Mouse (Mus musculus): Measurements from ENCODE around the gene Atad3a. TPM values are rescaled to one million over a fixed set of nuclear protein-coding genes. Genes with fewer than 3 reads are reported as not detected.

Gene Atad3a
- total RNA-seq, 1 experiment: 169 TPM

DNA sequence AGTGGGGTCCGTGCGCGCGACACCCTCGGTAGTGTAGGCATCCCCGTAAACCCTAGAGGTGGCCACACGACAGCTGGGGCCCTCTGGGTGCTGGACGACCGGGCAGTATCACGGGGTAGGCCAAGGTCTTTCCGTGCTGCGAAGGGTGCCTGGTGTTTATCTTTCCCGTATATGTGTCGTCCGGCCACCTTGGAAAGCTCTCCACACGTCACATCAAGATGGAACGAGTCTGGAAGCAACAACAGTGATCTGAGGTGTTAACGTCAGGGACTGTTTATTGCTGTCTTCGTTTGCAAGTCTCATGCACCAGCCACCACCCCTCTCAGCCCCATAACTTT lies 55.3 kb downstream of the Atad3a start:
- Histone ChIP-seq H3K36me3 (ENCODE audit: control insufficient read depth, insufficient read depth, low read length, poor library complexity, severe bottlenecking) (no peaks in the 10 kb centered on the region), H3K4me1 (ENCODE audit: control insufficient read depth in 2 of 2, insufficient read depth in 2 of 2, low read length in 2 of 2, poor library complexity in 1 of 2) (peaks cover 8 to 9% of the 10 kb centered on the region in 2 experiments; a peak in 3 of 4 replicates), H3K9ac (ENCODE audit: insufficient read depth, low read depth, low read length, poor library complexity, severe bottlenecking) (peak overlapping the region; percentile 97), H3K4me3 (ENCODE audit: insufficient read depth in 1 of 2, low read depth in 1 of 2, low read length in 2 of 2, poor library complexity in 1 of 2, severe bottlenecking in 1 of 2) (peak overlapping the region; percentile 89 to 99), H3K9me3 (ENCODE audit: control insufficient read depth, insufficient read depth, low read depth, low read length) (no peaks in the 10 kb centered on the region), H3K27ac (ENCODE audit: insufficient read depth, low read depth, low read length, poor library complexity, severe bottlenecking) (peak overlapping the region; percentile 97)
- in situ Hi-C loops (cut with MboI; ENCODE audit: low sequenced_read_pairs in 2 of 2, unreplicated experiment in 2 of 2): no loop called here
- no peak for TF ChIP-seq ZNF384 (IDR thresholded peaks at IDR 0.05; ENCODE audit: low read depth, low read length)
- no peak for TF ChIP-seq HCFC1 (IDR thresholded peaks at IDR 0.05; ENCODE audit: borderline replicate concordance, insufficient read depth, low read length)
- no peak for TF ChIP-seq CHD2 (IDR thresholded peaks at IDR 0.05; ENCODE audit: low read depth, low read length)
- no peak for TF ChIP-seq MAFK (IDR thresholded peaks at IDR 0.05; ENCODE audit: insufficient read depth, low read depth, low read length)
- no peak for TF ChIP-seq ZC3H11A (IDR thresholded peaks at IDR 0.05; ENCODE audit: borderline replicate concordance, low read depth, low read length)
- no peak for DNase-seq (ENCODE audit: low read depth, low spot score)

GRCm38 (mm10) chr4:155704721-155705591 lies 55.9 kb downstream of the Atad3a start, which contains the start of gene Ssu72:
Ssu72 (plus strand) TSS chr4:155704800.
- Histone ChIP-seq H3K27ac (ENCODE audit: insufficient read depth, low read depth, low read length, poor library complexity, severe bottlenecking) (peak within 1 kb of the TSS; percentile 97), H3K9me3 (ENCODE audit: control insufficient read depth, insufficient read depth, low read depth, low read length) (no peaks in the 10 kb centered on the region), H3K36me3 (ENCODE audit: control insufficient read depth, insufficient read depth, low read length, poor library complexity, severe bottlenecking) (no peaks in the 10 kb centered on the region), H3K4me3 (ENCODE audit: insufficient read depth in 1 of 2, low read depth in 1 of 2, low read length in 2 of 2, poor library complexity in 1 of 2, severe bottlenecking in 1 of 2) (peak within 1 kb of the TSS; percentile 89 to 99), H3K9ac (ENCODE audit: insufficient read depth, low read depth, low read length, poor library complexity, severe bottlenecking) (peak within 1 kb of the TSS; percentile 97), H3K4me1 (ENCODE audit: control insufficient read depth in 2 of 2, insufficient read depth in 2 of 2, low read length in 2 of 2, poor library complexity in 1 of 2) (peaks cover 8 to 9% of the 10 kb centered on the region in 2 experiments; a peak in 3 of 4 replicates)
- DNase-seq (ENCODE audit: low read depth, low spot score): peak; percentile 96
- TF ChIP-seq HCFC1 (IDR thresholded peaks at IDR 0.05; ENCODE audit: borderline replicate concordance, insufficient read depth, low read length) (peak; percentile 85), ZC3H11A (IDR thresholded peaks at IDR 0.05; ENCODE audit: borderline replicate concordance, low read depth, low read length) (peak; percentile 44; the same call in 1 of the 2 replicates), CHD2 (IDR thresholded peaks at IDR 0.05; ENCODE audit: low read depth, low read length) (no peak), ZNF384 (IDR thresholded peaks at IDR 0.05; ENCODE audit: low read depth, low read length) (no peak)
- in situ Hi-C loops (cut with MboI; ENCODE audit: low sequenced_read_pairs in 2 of 2, unreplicated experiment in 2 of 2): no loop called here

DNA sequence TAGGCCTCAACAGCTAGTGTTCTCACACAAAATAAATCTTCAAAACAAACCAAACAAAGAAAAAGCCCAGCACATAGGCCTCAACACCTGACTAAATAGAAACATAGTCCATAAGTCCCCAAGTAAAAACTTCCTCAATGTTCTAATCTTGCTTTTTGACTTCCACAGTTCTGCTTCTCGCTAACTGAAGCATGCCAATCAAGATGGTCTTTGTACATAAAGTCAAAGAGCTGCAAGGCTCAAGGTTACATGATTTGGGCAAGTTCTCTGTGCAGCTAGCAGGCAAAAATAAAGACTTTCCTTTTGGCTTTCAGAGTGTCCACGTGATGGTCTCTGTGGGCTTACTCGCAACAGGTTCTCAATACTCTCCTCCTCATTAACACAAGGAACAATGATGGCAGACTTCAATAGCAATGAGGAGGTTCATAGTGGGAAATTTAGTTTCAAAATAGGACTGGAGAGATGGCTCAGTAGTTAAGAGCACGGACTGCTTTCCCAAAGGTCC lies 57.4 kb downstream of the Atad3a start:
- H3K36me3 ChIP-seq (ENCODE audit: control insufficient read depth, insufficient read depth, low read length, poor library complexity, severe bottlenecking): no peaks in the 10 kb centered on the region
- no peaks in the 10 kb centered on the region for H3K9me3 ChIP-seq (ENCODE audit: control insufficient read depth, insufficient read depth, low read depth, low read length)
- TF ChIP-seq HCFC1 (IDR thresholded peaks at IDR 0.05; ENCODE audit: borderline replicate concordance, insufficient read depth, low read length): no peak
- no peak for TF ChIP-seq ZC3H11A (IDR thresholded peaks at IDR 0.05; ENCODE audit: borderline replicate concordance, low read depth, low read length)
- peaks cover 5 to 8% of the 10 kb centered on the region in 2 experiments; a peak in 3 of 4 replicates for H3K4me1 ChIP-seq (ENCODE audit: control insufficient read depth in 2 of 2, insufficient read depth in 2 of 2, low read length in 2 of 2, poor library complexity in 1 of 2)
- H3K27ac ChIP-seq (ENCODE audit: insufficient read depth, low read depth, low read length, poor library complexity, severe bottlenecking): no peak overlapping the region
- peak overlapping the region in 1 of 2 experiments; percentile 89; a peak in 1 of 4 replicates for H3K4me3 ChIP-seq (ENCODE audit: insufficient read depth in 1 of 2, low read depth in 1 of 2, low read length in 2 of 2, poor library complexity in 1 of 2, severe bottlenecking in 1 of 2)
- peak overlapping the region; percentile 4; the same call in 1 of the 2 replicates for H3K9ac ChIP-seq (ENCODE audit: insufficient read depth, low read depth, low read length, poor library complexity, severe bottlenecking)
- no peak for DNase-seq (ENCODE audit: low read depth, low spot score)
- in situ Hi-C loops (cut with MboI; ENCODE audit: low sequenced_read_pairs in 2 of 2, unreplicated experiment in 2 of 2): no loop called here

DNA sequence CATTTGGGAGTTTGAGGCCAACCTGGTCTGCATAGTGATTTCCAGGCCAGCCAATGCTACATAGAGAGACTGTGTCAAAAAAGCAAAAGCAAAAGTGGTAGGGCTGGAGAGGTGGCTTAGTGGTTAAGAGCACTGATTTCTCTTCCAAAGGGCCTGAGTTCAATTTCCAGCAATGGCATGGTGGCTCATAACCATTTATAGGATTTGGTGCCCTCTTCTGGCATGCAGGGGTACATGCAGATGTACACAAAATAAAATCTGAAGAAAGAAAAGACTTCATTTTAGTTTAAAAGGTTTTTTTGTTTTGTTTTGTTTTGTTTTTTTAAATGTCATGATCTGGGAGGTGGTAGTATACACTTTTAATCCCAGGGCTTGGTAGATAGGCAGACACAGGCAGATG lies 60.5 kb downstream of the Atad3a start:
- no peak overlapping the region for H3K27ac ChIP-seq (ENCODE audit: insufficient read depth, low read depth, low read length, poor library complexity, severe bottlenecking)
- H3K9ac ChIP-seq (ENCODE audit: insufficient read depth, low read depth, low read length, poor library complexity, severe bottlenecking): no peak overlapping the region
- TF ChIP-seq MAFK (IDR thresholded peaks at IDR 0.05; ENCODE audit: insufficient read depth, low read depth, low read length): no peak
- TF ChIP-seq ZC3H11A (IDR thresholded peaks at IDR 0.05; ENCODE audit: borderline replicate concordance, low read depth, low read length): peak; percentile 56; the same call in 1 of the 2 replicates
- peak; percentile 31 for DNase-seq (ENCODE audit: low read depth, low spot score)
- no peaks in the 10 kb centered on the region for H3K9me3 ChIP-seq (ENCODE audit: control insufficient read depth, insufficient read depth, low read depth, low read length)
- H3K4me1 ChIP-seq (ENCODE audit: control insufficient read depth in 2 of 2, insufficient read depth in 2 of 2, low read length in 2 of 2, poor library complexity in 1 of 2): peaks cover 0 to 17% of the 10 kb centered on the region in 2 experiments; a peak in 1 of 4 replicates
- no peak overlapping the region for H3K4me3 ChIP-seq (ENCODE audit: insufficient read depth in 1 of 2, low read depth in 1 of 2, low read length in 2 of 2, poor library complexity in 1 of 2, severe bottlenecking in 1 of 2)
- in situ Hi-C loops (cut with MboI; ENCODE audit: low sequenced_read_pairs in 2 of 2, unreplicated experiment in 2 of 2): no loop called here
- H3K36me3 ChIP-seq (ENCODE audit: control insufficient read depth, insufficient read depth, low read length, poor library complexity, severe bottlenecking): peaks cover 3% of the 10 kb centered on the region; the same call in 1 of the 2 replicates
